Mouse (Mus musculus) myocyte (in vitro differentiated cells): ENCODE measurements around the gene Orai3.

Source experiments
- E2F4 ChIP-seq: IDR thresholded peaks from one replicate; pipeline ENCODE4 v1.6.1; 2011; ENCODE audit warnings: mild to moderate bottlenecking, control low read depth, moderate library complexity; ENCODE audit not compliant: insufficient read depth
- MYOD1 ChIP-seq, 3 experiments: IDR thresholded peaks; one replicate each; pipeline ENCODE4 v1.6.1; 2011; ENCODE audit warnings: control low read depth in 2 of 3, low read depth in 2 of 3, mild to moderate bottlenecking in 2 of 3, moderate library complexity in 1 of 3; ENCODE audit not compliant: insufficient read length in 2 of 3, control insufficient read depth in 1 of 3
- MYOG ChIP-seq, 3 experiments: IDR thresholded peaks; one replicate each; pipeline ENCODE4 v1.6.1; 2011; ENCODE audit warnings: control low read depth in 2 of 3, low read depth in 2 of 3, mild to moderate bottlenecking in 2 of 3; ENCODE audit not compliant: insufficient read length in 2 of 3, control insufficient read depth in 1 of 3, insufficient read depth in 1 of 3
- POLR2A ChIP-seq: IDR thresholded peaks from one replicate; pipeline ENCODE4 v1.6.1; 2011; ENCODE audit warnings: low read depth, mild to moderate bottlenecking, control low read depth, moderate library complexity; ENCODE audit not compliant: insufficient read length
- POLR2AphosphoS2 ChIP-seq: IDR thresholded peaks from one replicate; pipeline ENCODE4 v1.6.1; 2011; ENCODE audit warnings: low read depth, control low read depth; ENCODE audit not compliant: insufficient read length
- SRF ChIP-seq: IDR thresholded peaks from one replicate; pipeline ENCODE4 v1.6.1; 2011; ENCODE audit warnings: low read depth; ENCODE audit not compliant: control insufficient read depth, insufficient read length
- TCF12 ChIP-seq: IDR thresholded peaks from one replicate; pipeline ENCODE4 v1.6.1; 2011; ENCODE audit warnings: mild to moderate bottlenecking, control low read depth; ENCODE audit not compliant: poor library complexity, insufficient read depth, severe bottlenecking
- TCF3 ChIP-seq: IDR thresholded peaks from one replicate; pipeline ENCODE4 v1.6.1; 2011; ENCODE audit warnings: low read depth, control low read depth; ENCODE audit not compliant: insufficient read length
- USF1 ChIP-seq: IDR thresholded peaks from one replicate; pipeline ENCODE4 v1.6.1; 2011; ENCODE audit warnings: low read depth, mild to moderate bottlenecking, control low read depth, moderate library complexity

GRCm38 (mm10) chr7:127760478-127760877 lies 9.1 kb upstream of the Orai3 start:
- TF ChIP-seq TCF12 (no peak), POLR2A (no peak), E2F4 (no peak), USF1 (no peak), MYOD1 (IDR thresholded peaks at IDR 0.05; ENCODE audit: control insufficient read depth in 1 of 3, insufficient read length in 2 of 3, low read depth in 2 of 3) (no peak), TCF3 (no peak), POLR2AphosphoS2 (no peak), SRF (no peak), MYOG (IDR thresholded peaks at IDR 0.05; ENCODE audit: control insufficient read depth in 1 of 3, insufficient read depth in 1 of 3, insufficient read length in 2 of 3, low read depth in 2 of 3) (no peak)
